8 mouse cellular contexts compared by ENCODE assay signal in the genomic region with DNA sequence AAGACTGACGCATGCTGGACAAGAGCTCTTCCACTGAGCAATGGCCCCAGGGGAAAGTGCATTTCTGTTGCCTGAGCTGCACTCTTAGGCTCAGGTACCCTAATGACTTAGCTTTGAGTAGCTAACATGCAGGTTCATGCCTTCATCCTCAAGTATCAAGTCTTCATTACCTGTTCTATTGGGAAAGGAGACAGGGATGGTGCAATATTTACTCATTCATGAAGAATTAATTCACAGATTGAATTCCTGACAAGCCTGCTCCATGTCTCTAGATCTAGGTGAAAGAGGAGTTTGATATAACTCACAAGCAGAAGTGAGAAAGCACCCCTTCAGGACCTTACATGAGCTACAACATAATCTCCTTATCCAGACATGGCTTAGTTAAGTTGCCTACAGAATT.
"Had no signal": no experiment of that assay in that cellular context is flagged by ENCODE, and none has a peak within 500 bp of the region (broad histone marks: within the 10 kb centered on the region; RNA-seq: fewer than 3 reads in every experiment).

No protein-coding gene starts in this region.

- DNase-seq: liver, postnatal 0 days; lung, adult 2 months; lung, postnatal 14 days; lung, postnatal 36 days; right cerebral cortex, postnatal 14 days; thymus, adult 18-20 months; thymus, postnatal 25 days; thymus, postnatal 4 days had no signal
